Mouse (Mus musculus): Measurements from ENCODE around the gene Map3k1. TPM values are rescaled to one million over a fixed set of nuclear protein-coding genes. Genes with fewer than 3 reads are reported as not detected.

The Map3k1 gene
- polyA plus RNA-seq, 1 experiment from 2014 or later, result 16.0 TPM

- ATAC-seq (ENCODE audit: low FRiP score) (no peak), DNase-seq (ENCODE audit: low spot score) (no peak)
- no peak overlapping the region for H3K4me3 ChIP-seq (ENCODE audit: low read depth, low read length)
- H3K4me2 ChIP-seq (replicated peaks; ENCODE audit: low read depth, low read length), result no peak overlapping the region
- no peaks in the 10 kb centered on the region for H3K4me1 ChIP-seq (replicated peaks; ENCODE audit: control insufficient read depth, insufficient read depth, low read length)
- H3K36me3 ChIP-seq (ENCODE audit: control insufficient read depth, insufficient read depth, low read length), result no peaks in the 10 kb centered on the region
- 93% methylated on average over 5 of the region's 5 CpGs for whole genome bisulfite sequencing
- H3K27ac ChIP-seq (ENCODE audit: low read depth, low read length), result no peak overlapping the region
- H3K9ac ChIP-seq (ENCODE audit: low read depth, low read length), result no peak overlapping the region
- H3K9me3 ChIP-seq (ENCODE audit: control insufficient read depth, low read length), result no peaks in the 10 kb centered on the region
- H3K27me3 ChIP-seq (ENCODE audit: control insufficient read depth, insufficient read depth, low read length), result no peaks in the 10 kb centered on the region
These were observed 62.0 kb downstream of the Map3k1 start for GRCm38 (mm10) chr13:111746831-111747230.

DNA sequence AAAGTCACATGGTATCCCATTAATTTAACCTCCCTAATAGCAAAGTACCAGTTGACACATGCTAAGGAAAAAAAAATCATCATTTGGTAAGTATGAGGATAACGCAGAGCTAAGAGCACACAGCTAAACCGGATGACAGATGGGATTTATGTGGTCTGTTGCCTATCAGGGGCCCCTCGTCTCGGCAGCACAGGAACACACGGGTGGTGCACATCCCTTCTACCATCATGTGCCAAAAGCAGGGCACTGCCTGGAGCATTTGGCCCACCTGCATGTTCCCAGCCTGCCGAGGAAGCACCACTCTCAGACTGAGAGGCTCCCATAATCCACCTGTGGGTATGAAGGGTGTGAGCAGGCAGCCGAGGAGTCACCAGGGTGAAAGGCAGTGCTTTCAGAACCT, 63.6 kb downstream of the Map3k1 start:
- H3K4me1 ChIP-seq (replicated peaks; ENCODE audit: control insufficient read depth, insufficient read depth, low read length), result no peaks in the 10 kb centered on the region
- no peaks in the 10 kb centered on the region for H3K9me3 ChIP-seq (ENCODE audit: control insufficient read depth, low read length)
- H3K4me3 ChIP-seq (ENCODE audit: low read depth, low read length), result no peak overlapping the region
- DNase-seq (ENCODE audit: low spot score) (no peak), ATAC-seq (ENCODE audit: low FRiP score) (no peak)
- H3K9ac ChIP-seq (ENCODE audit: low read depth, low read length), result no peak overlapping the region
- no peak overlapping the region for H3K27ac ChIP-seq (ENCODE audit: low read depth, low read length)
- H3K27me3 ChIP-seq (ENCODE audit: control insufficient read depth, insufficient read depth, low read length), result no peaks in the 10 kb centered on the region
- WGBS, result 86% methylated on average over 7 of the region's 7 CpGs
- no peak overlapping the region for H3K4me2 ChIP-seq (replicated peaks; ENCODE audit: low read depth, low read length)
- no peaks in the 10 kb centered on the region for H3K36me3 ChIP-seq (ENCODE audit: control insufficient read depth, insufficient read depth, low read length)

- no peaks in the 10 kb centered on the region for H3K9me3 ChIP-seq (ENCODE audit: control insufficient read depth, low read length)
- no peaks in the 10 kb centered on the region for H3K27me3 ChIP-seq (ENCODE audit: control insufficient read depth, insufficient read depth, low read length)
- no peaks in the 10 kb centered on the region for H3K36me3 ChIP-seq (ENCODE audit: control insufficient read depth, insufficient read depth, low read length)
- H3K9ac ChIP-seq (ENCODE audit: low read depth, low read length), result no peak overlapping the region
- H3K27ac ChIP-seq (ENCODE audit: low read depth, low read length), result no peak overlapping the region
- 86% methylated on average over 6 of the region's 6 CpGs for WGBS
- H3K4me1 ChIP-seq (replicated peaks; ENCODE audit: control insufficient read depth, insufficient read depth, low read length), result no peaks in the 10 kb centered on the region
- no peak overlapping the region for H3K4me3 ChIP-seq (ENCODE audit: low read depth, low read length)
- no peak for ATAC-seq (ENCODE audit: low FRiP score)
- no peak overlapping the region for H3K4me2 ChIP-seq (replicated peaks; ENCODE audit: low read depth, low read length)
- no peak for DNase-seq (ENCODE audit: low spot score)
These were observed 64.4 kb downstream of the Map3k1 start for GRCm38 (mm10) chr13:111744233-111745000.

- no peak overlapping the region for H3K27ac ChIP-seq (ENCODE audit: low read depth, low read length)
- 58% methylated on average over 6 of the region's 6 CpGs for WGBS
- DNase-seq (ENCODE audit: low spot score) (peak; percentile 81), ATAC-seq (ENCODE audit: low FRiP score) (no peak)
- no peak overlapping the region for H3K4me3 ChIP-seq (ENCODE audit: low read depth, low read length)
- no peaks in the 10 kb centered on the region for H3K4me1 ChIP-seq (replicated peaks; ENCODE audit: control insufficient read depth, insufficient read depth, low read length)
- no peaks in the 10 kb centered on the region for H3K36me3 ChIP-seq (ENCODE audit: control insufficient read depth, insufficient read depth, low read length)
- no peaks in the 10 kb centered on the region for H3K27me3 ChIP-seq (ENCODE audit: control insufficient read depth, insufficient read depth, low read length)
- no peak overlapping the region for H3K4me2 ChIP-seq (replicated peaks; ENCODE audit: low read depth, low read length)
- H3K9me3 ChIP-seq (ENCODE audit: control insufficient read depth, low read length), result no peaks in the 10 kb centered on the region
- no peak overlapping the region for H3K9ac ChIP-seq (ENCODE audit: low read depth, low read length)
These were observed 66.7 kb downstream of the Map3k1 start for GRCm38 (mm10) chr13:111741991-111742615.

DNA sequence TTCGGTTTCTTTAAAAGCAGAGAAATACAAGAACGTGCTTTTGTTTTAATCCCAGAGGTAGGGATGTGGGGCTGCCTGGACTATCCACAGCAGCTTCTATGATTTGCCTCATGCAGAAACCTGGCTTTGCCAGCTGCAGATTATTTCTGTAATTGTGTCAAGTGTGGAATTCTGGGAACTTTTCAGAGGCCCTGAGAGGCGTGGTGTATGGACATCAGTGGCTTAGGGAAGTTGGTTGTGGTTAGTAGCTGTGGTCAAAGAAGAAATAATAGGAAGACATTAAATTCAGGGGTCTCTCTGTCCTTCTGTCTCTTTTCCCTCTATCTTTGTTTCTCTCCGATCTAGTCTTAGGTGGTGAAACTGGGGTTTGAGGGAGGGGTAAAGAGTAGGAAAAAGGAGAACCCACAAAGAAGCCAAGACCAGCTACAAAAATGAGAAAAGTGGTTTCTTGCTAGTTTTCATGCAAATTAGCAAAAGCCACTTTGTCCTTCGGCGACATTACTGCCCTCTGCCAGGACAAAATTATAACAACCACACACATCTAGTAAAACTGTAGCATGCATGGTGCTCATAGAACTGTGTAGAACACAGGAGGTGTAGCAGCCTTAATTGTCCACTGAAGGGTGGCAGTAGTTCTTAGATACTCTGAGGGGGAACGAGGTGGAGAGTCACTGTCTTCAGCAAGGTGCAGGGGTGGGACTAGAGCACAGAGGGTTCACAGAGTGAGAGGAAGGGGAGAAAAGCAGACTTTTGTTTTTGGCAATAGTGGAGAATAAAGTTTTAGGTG, 67.4 kb downstream of the Map3k1 start:
- 81% methylated on average over 7 of the region's 7 CpGs for WGBS
- Histone ChIP-seq H3K27me3 (ENCODE audit: control insufficient read depth, insufficient read depth, low read length) (no peaks in the 10 kb centered on the region), H3K4me1 (replicated peaks; ENCODE audit: control insufficient read depth, insufficient read depth, low read length) (no peaks in the 10 kb centered on the region), H3K4me2 (replicated peaks; ENCODE audit: low read depth, low read length) (no peak overlapping the region), H3K36me3 (ENCODE audit: control insufficient read depth, insufficient read depth, low read length) (no peaks in the 10 kb centered on the region), H3K27ac (ENCODE audit: low read depth, low read length) (no peak overlapping the region), H3K4me3 (ENCODE audit: low read depth, low read length) (no peak overlapping the region), H3K9ac (ENCODE audit: low read depth, low read length) (no peak overlapping the region), H3K9me3 (ENCODE audit: control insufficient read depth, low read length) (no peaks in the 10 kb centered on the region)
- DNase-seq (ENCODE audit: low spot score) (no peak), ATAC-seq (ENCODE audit: low FRiP score) (no peak)

DNA sequence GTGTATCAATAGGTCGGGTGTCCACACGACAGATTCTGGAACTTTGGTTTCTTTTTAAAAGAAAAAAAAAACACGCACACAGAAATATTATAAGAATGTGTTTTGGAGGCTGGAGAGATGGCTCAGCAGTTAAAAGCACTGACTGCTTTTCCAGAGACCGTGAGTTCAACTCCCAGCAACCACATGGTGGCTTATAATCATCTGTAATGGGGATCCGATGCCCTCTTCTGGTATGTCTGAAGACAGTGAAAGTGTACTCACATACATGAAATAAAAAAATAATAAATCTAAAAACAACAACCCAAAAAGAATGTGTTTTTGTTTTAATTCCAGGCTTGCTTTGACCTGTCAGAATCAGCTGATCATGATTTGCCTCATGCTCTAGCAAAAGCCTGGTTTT, 81.9 kb downstream of the Map3k1 start:
- no peak overlapping the region for H3K27ac ChIP-seq (ENCODE audit: low read depth, low read length)
- no peaks in the 10 kb centered on the region for H3K36me3 ChIP-seq (ENCODE audit: control insufficient read depth, insufficient read depth, low read length)
- no peak overlapping the region for H3K9ac ChIP-seq (ENCODE audit: low read depth, low read length)
- H3K4me1 ChIP-seq (replicated peaks; ENCODE audit: control insufficient read depth, insufficient read depth, low read length), result 0 out of 2 replicates have a peak, but pooled peaks cover 2% of the 10 kb centered on the region
- no peaks in the 10 kb centered on the region for H3K27me3 ChIP-seq (ENCODE audit: control insufficient read depth, insufficient read depth, low read length)
- ATAC-seq (ENCODE audit: low FRiP score) (no peak), DNase-seq (ENCODE audit: low spot score) (no peak)
- H3K9me3 ChIP-seq (ENCODE audit: control insufficient read depth, low read length), result no peaks in the 10 kb centered on the region
- H3K4me3 ChIP-seq (ENCODE audit: low read depth, low read length), result no peak overlapping the region
- WGBS, result 92% methylated on average over 5 of the region's 5 CpGs
- no peak overlapping the region for H3K4me2 ChIP-seq (replicated peaks; ENCODE audit: low read depth, low read length)

DNA sequence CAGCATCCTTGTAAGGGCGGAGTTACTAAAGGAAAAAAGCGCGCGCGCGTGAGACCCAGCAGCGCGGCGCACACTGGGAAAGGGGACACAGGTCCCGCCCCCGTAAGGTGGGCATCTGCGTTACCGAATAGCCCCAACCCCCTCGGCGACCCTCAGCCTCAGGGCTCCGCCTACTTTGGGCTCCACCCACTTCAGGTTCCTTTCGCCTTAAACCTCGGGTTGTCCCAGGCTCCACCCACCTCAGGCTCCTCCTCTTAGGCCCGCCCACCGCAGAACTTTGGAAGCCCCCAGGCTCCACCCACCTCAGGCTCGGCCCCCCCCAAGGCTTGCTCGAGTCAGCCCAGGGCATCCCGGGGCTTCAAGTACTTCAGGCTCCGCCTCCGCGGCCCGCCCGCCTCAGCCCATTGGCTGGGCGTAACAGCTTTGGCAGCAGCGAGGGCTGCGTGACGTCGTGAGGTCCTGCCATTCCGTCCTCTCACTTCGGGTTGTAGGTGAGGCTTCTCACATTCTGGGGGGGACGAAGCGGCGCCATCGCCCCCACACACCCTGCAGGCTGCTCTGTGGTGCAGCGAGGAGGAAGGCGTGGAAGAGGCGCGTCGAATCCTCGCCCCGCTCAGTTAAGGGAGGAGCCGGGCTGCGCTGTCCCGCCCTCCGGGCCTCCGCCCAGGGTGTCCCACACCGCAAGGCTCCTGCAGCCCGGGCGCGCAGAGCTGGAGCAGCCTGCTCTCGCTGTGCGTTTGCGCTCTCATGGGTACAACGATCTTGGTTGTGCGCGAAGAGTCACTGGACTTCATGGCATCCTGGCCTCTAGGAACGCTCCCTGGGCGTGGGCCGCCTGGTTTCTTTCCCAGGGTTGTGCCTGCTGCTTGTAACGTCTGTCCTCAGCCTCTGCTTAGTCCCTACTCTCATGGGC, 83.4 kb downstream of the Map3k1 start:
- peak; percentile 99 for DNase-seq (ENCODE audit: low spot score)

GRCm38 (mm10) chr13:111724811-111725164, 84.0 kb downstream of the Map3k1 start:
- H3K4me2 ChIP-seq (replicated peaks; ENCODE audit: low read depth, low read length), result peak overlapping the region; percentile 78
- no peak overlapping the region for H3K27ac ChIP-seq (ENCODE audit: low read depth, low read length)
- H3K9me3 ChIP-seq (ENCODE audit: control insufficient read depth, low read length), result no peaks in the 10 kb centered on the region
- 0 out of 2 replicates have a peak, but pooled peaks cover 2% of the 10 kb centered on the region for H3K4me1 ChIP-seq (replicated peaks; ENCODE audit: control insufficient read depth, insufficient read depth, low read length)
- under 1% methylated on average over 18 of the region's 18 CpGs for WGBS
- peak overlapping the region; percentile 64 for H3K4me3 ChIP-seq (ENCODE audit: low read depth, low read length)
- no peaks in the 10 kb centered on the region for H3K27me3 ChIP-seq (ENCODE audit: control insufficient read depth, insufficient read depth, low read length)
- no peaks in the 10 kb centered on the region for H3K36me3 ChIP-seq (ENCODE audit: control insufficient read depth, insufficient read depth, low read length)
- DNase-seq (ENCODE audit: low spot score) (no peak), ATAC-seq (ENCODE audit: low FRiP score) (no peak)
- peak overlapping the region; percentile 31; the same call in 1 of the 2 replicates for H3K9ac ChIP-seq (ENCODE audit: low read depth, low read length)

More for the DNA sequence above, 83.4 kb downstream of the Map3k1 start:
- Histone ChIP-seq H3K4me1 (replicated peaks; ENCODE audit: control insufficient read depth, insufficient read depth, low read length) (0 out of 2 replicates have a peak, but pooled peaks cover 2% of the 10 kb centered on the region), H3K27ac (ENCODE audit: low read depth, low read length) (no peak overlapping the region), H3K27me3 (ENCODE audit: control insufficient read depth, insufficient read depth, low read length) (no peaks in the 10 kb centered on the region), H3K9ac (ENCODE audit: low read depth, low read length) (peak overlapping the region; percentile 49), H3K36me3 (ENCODE audit: control insufficient read depth, insufficient read depth, low read length) (no peaks in the 10 kb centered on the region), H3K4me2 (replicated peaks; ENCODE audit: low read depth, low read length) (peak overlapping the region; percentile 78), H3K4me3 (ENCODE audit: low read depth, low read length) (peak overlapping the region; percentile 64), H3K9me3 (ENCODE audit: control insufficient read depth, low read length) (no peaks in the 10 kb centered on the region)
- under 1% methylated on average over 62 of the region's 65 CpGs for WGBS
- ATAC-seq (ENCODE audit: low FRiP score), result peak; percentile 100
